Mouse (Mus musculus): ENCODE measurements at regions not wholly inside any gene's neighbourhood (a gene's known extent, or its start where the extent isn't known, plus 50 kb on each side); places are given as distances from the start of the nearest gene placed in this dataset.

GRCm38 (mm10) chr6:141183782-141184181, 65.3 kb upstream of the Pde3a start:
- Histone ChIP-seq H3K79me3 (ENCODE audit: low read depth) (no peaks in the 10 kb centered on the region), H3K36me3 (ENCODE audit: control insufficient read depth, insufficient read depth) (no peaks in the 10 kb centered on the region), H3ac (ENCODE audit: control insufficient read depth, insufficient read length, low read depth) (no peak overlapping the region), H3K79me2 (ENCODE audit: control insufficient read depth, insufficient read depth) (no peaks in the 10 kb centered on the region), H3K4me3 (ENCODE audit: insufficient read depth, poor library complexity, severe bottlenecking) (no peak overlapping the region), H3K27me3 (ENCODE audit: control insufficient read depth, insufficient read depth, insufficient read length) (no peaks in the 10 kb centered on the region)
- TF ChIP-seq CEBPB (IDR thresholded peaks at IDR 0.05; ENCODE audit: low read depth) (no peak), MAX (IDR thresholded peaks at IDR 0.05) (no peak), MYOG (IDR thresholded peaks at IDR 0.05; ENCODE audit: control insufficient read depth, extremely low read depth, insufficient read length) (no peak), CTCF (IDR thresholded peaks at IDR 0.05; ENCODE audit: control insufficient read depth, insufficient read depth, insufficient read length) (no peak), USF1 (IDR thresholded peaks at IDR 0.05; ENCODE audit: low read depth) (no peak), FOSL1 (IDR thresholded peaks at IDR 0.05; ENCODE audit: insufficient read depth, low read length, poor library complexity, severe bottlenecking) (no peak), MYOD1 (IDR thresholded peaks at IDR 0.05; ENCODE audit: control insufficient read depth, insufficient read length, low read depth) (no peak)

DNA sequence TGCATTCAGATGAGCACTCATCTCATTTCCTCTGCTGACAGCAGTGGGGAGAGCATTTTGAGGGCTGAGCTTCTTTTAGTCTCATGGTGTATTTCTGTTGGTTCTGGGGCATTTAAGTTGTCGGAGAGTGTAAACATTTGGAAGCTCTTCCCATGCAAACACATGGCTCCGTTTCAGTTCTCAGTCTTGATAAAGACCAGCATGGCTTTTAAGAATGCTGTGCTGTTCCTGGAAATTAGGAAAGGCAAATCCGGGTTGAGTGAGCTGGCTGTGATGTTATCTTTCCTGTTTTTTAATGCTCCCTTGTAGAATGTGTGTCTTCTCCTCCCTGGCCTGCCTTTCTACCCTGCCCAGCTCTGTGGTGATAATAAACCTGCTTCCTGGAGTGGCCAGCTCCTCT, 61.0 kb upstream of the Pde3a start:
- Histone ChIP-seq H3ac (ENCODE audit: control insufficient read depth, insufficient read length, low read depth) (no peak overlapping the region), H3K4me3 (ENCODE audit: insufficient read depth, poor library complexity, severe bottlenecking) (no peak overlapping the region), H3K27me3 (ENCODE audit: control insufficient read depth, insufficient read depth, insufficient read length) (no peaks in the 10 kb centered on the region), H3K79me3 (ENCODE audit: low read depth) (no peaks in the 10 kb centered on the region), H3K79me2 (ENCODE audit: control insufficient read depth, insufficient read depth) (no peaks in the 10 kb centered on the region), H3K36me3 (ENCODE audit: control insufficient read depth, insufficient read depth) (no peaks in the 10 kb centered on the region)
- TF ChIP-seq CEBPB (IDR thresholded peaks at IDR 0.05; ENCODE audit: low read depth) (no peak), CTCF (IDR thresholded peaks at IDR 0.05; ENCODE audit: control insufficient read depth, insufficient read depth, insufficient read length) (no peak)

DNA sequence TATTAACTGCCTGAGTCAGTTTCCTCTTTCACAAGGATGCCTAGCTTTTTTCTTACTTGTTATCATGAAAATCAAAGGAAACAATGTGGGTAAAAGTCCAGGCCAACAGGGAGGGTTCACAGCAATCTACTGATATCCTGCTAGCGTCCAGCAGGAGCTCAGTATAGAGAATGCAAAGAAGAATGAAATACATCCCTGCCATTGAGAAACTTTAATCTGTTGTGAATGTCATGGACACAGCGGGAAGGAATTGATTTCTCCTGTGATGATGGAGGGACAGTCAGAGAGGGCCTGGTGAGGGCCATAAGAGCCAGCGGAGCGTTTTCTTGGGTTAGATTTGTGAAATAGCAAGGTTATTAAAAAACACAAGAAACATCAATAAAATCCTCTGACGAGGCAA, 60.0 kb upstream of the Pde3a start:
- Histone ChIP-seq H3K36me3 (ENCODE audit: control insufficient read depth, insufficient read depth) (no peaks in the 10 kb centered on the region), H3ac (ENCODE audit: control insufficient read depth, insufficient read length, low read depth) (no peak overlapping the region), H3K27me3 (ENCODE audit: control insufficient read depth, insufficient read depth, insufficient read length) (no peaks in the 10 kb centered on the region), H3K4me3 (ENCODE audit: insufficient read depth, poor library complexity, severe bottlenecking) (no peak overlapping the region), H3K79me2 (ENCODE audit: control insufficient read depth, insufficient read depth) (no peaks in the 10 kb centered on the region), H3K79me3 (ENCODE audit: low read depth) (no peaks in the 10 kb centered on the region)
- no peak for TF ChIP-seq CTCF (IDR thresholded peaks at IDR 0.05; ENCODE audit: control insufficient read depth, insufficient read depth, insufficient read length)
- no peak for TF ChIP-seq MAX (IDR thresholded peaks at IDR 0.05)
- TF ChIP-seq MYOD1 (IDR thresholded peaks at IDR 0.05; ENCODE audit: control insufficient read depth, insufficient read length, low read depth): no peak
- TF ChIP-seq MYOG (IDR thresholded peaks at IDR 0.05; ENCODE audit: control insufficient read depth, extremely low read depth, insufficient read length): no peak
- TF ChIP-seq USF1 (IDR thresholded peaks at IDR 0.05; ENCODE audit: low read depth): no peak
- no peak for TF ChIP-seq FOSL1 (IDR thresholded peaks at IDR 0.05; ENCODE audit: insufficient read depth, low read length, poor library complexity, severe bottlenecking)
- TF ChIP-seq CEBPB (IDR thresholded peaks at IDR 0.05; ENCODE audit: low read depth): no peak

DNA sequence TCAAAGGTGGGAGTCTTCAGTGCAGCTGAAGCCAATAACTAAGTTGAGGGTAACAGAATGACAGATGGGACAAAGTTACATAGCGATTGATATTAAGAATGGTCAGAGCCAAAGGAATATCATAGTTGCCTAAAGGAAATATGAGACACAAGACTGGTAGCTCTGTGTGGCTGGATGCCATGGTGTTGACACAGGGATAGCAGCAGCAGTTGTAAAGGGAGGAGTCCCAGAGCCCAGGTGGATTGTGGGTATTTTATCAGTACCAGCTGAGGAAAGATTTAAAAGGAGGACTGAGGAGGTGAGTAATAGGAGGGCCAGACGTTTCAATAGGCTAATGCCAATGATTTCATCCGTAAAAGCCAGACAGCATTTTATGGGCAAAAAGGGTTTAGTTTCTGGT, 59.4 kb upstream of the Pde3a start:
- H3ac ChIP-seq (ENCODE audit: control insufficient read depth, insufficient read length, low read depth): no peak overlapping the region
- TF ChIP-seq MYOG (IDR thresholded peaks at IDR 0.05; ENCODE audit: control insufficient read depth, extremely low read depth, insufficient read length): no peak
- TF ChIP-seq CEBPB (IDR thresholded peaks at IDR 0.05; ENCODE audit: low read depth): no peak
- TF ChIP-seq FOSL1 (IDR thresholded peaks at IDR 0.05; ENCODE audit: insufficient read depth, low read length, poor library complexity, severe bottlenecking): no peak
- no peak for TF ChIP-seq CTCF (IDR thresholded peaks at IDR 0.05; ENCODE audit: control insufficient read depth, insufficient read depth, insufficient read length)
- no peak for TF ChIP-seq MAX (IDR thresholded peaks at IDR 0.05)
- no peak for TF ChIP-seq USF1 (IDR thresholded peaks at IDR 0.05; ENCODE audit: low read depth)
- no peak for TF ChIP-seq MYOD1 (IDR thresholded peaks at IDR 0.05; ENCODE audit: control insufficient read depth, insufficient read length, low read depth)
- H3K36me3 ChIP-seq (ENCODE audit: control insufficient read depth, insufficient read depth): no peaks in the 10 kb centered on the region
- no peaks in the 10 kb centered on the region for H3K27me3 ChIP-seq (ENCODE audit: control insufficient read depth, insufficient read depth, insufficient read length)
- H3K79me2 ChIP-seq (ENCODE audit: control insufficient read depth, insufficient read depth): no peaks in the 10 kb centered on the region
- H3K4me3 ChIP-seq (ENCODE audit: insufficient read depth, poor library complexity, severe bottlenecking): no peak overlapping the region
- no peaks in the 10 kb centered on the region for H3K79me3 ChIP-seq (ENCODE audit: low read depth)

DNA sequence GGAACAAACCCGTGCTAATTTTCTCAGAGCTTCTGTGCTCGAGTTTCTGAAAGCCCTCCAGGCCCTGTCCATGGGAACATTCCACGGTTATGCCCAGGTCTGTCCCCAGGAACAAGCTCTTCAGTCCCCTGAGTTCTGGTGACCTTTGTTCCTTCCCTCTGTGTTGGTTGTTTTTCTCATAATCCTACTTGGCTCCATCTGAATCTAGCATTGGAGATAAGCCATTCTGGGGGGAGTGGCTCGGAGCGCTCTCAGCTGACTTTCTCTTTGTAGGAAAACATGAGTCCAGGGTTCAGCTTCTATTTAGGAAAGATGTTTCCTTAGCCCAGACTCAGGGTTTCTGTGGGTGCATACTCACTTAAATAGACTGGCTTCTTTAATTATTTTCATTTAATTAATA, 58.7 kb upstream of the Pde3a start:
- TF ChIP-seq MYOD1 (IDR thresholded peaks at IDR 0.05; ENCODE audit: control insufficient read depth, insufficient read length, low read depth) (no peak), FOSL1 (IDR thresholded peaks at IDR 0.05; ENCODE audit: insufficient read depth, low read length, poor library complexity, severe bottlenecking) (no peak), MYOG (IDR thresholded peaks at IDR 0.05; ENCODE audit: control insufficient read depth, extremely low read depth, insufficient read length) (no peak), CEBPB (IDR thresholded peaks at IDR 0.05; ENCODE audit: low read depth) (no peak), CTCF (IDR thresholded peaks at IDR 0.05; ENCODE audit: control insufficient read depth, insufficient read depth, insufficient read length) (no peak), USF1 (IDR thresholded peaks at IDR 0.05; ENCODE audit: low read depth) (no peak), MAX (IDR thresholded peaks at IDR 0.05) (no peak)
- H3K79me3 ChIP-seq (ENCODE audit: low read depth): no peaks in the 10 kb centered on the region
- no peaks in the 10 kb centered on the region for H3K27me3 ChIP-seq (ENCODE audit: control insufficient read depth, insufficient read depth, insufficient read length)

DNA sequence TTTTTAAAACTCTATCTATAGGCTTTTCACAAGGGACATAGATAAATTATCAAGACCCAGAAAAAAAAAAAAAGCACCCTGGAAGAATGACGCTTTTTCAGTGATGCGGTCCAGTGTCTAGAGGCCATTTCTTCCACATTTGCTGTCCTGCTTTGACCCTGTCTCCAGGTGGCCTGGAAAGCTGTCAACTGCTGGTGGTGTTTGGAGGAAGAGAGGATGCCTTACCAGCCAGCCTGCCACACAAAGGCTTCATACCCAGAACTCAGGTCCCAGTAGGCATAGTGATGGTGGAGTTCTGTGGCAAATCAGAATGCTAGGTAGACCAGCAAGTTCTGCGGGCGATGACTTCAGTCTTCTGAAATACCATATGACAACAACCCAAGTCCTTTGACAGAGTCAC, 51.6 kb upstream of the Pde3a start:
- no peak overlapping the region for H3ac ChIP-seq (ENCODE audit: control insufficient read depth, insufficient read length, low read depth)
- H3K79me2 ChIP-seq (ENCODE audit: control insufficient read depth, insufficient read depth): no peaks in the 10 kb centered on the region
- no peaks in the 10 kb centered on the region for H3K79me3 ChIP-seq (ENCODE audit: low read depth)
- H3K4me3 ChIP-seq (ENCODE audit: insufficient read depth, poor library complexity, severe bottlenecking): no peak overlapping the region
- H3K27me3 ChIP-seq (ENCODE audit: control insufficient read depth, insufficient read depth, insufficient read length): no peaks in the 10 kb centered on the region
- no peaks in the 10 kb centered on the region for H3K36me3 ChIP-seq (ENCODE audit: control insufficient read depth, insufficient read depth)
- TF ChIP-seq FOSL1 (IDR thresholded peaks at IDR 0.05; ENCODE audit: insufficient read depth, low read length, poor library complexity, severe bottlenecking) (no peak), MAX (IDR thresholded peaks at IDR 0.05) (no peak), USF1 (IDR thresholded peaks at IDR 0.05; ENCODE audit: low read depth) (no peak), MYOG (IDR thresholded peaks at IDR 0.05; ENCODE audit: control insufficient read depth, extremely low read depth, insufficient read length) (no peak), MYOD1 (IDR thresholded peaks at IDR 0.05; ENCODE audit: control insufficient read depth, insufficient read length, low read depth) (no peak), CTCF (IDR thresholded peaks at IDR 0.05; ENCODE audit: control insufficient read depth, insufficient read depth, insufficient read length) (no peak), CEBPB (IDR thresholded peaks at IDR 0.05; ENCODE audit: low read depth) (no peak)

More for the DNA sequence above, 58.7 kb upstream of the Pde3a start:
- Histone ChIP-seq H3K4me3 (ENCODE audit: insufficient read depth, poor library complexity, severe bottlenecking) (no peak overlapping the region), H3K36me3 (ENCODE audit: control insufficient read depth, insufficient read depth) (no peaks in the 10 kb centered on the region), H3ac (ENCODE audit: control insufficient read depth, insufficient read length, low read depth) (no peak overlapping the region), H3K79me2 (ENCODE audit: control insufficient read depth, insufficient read depth) (no peaks in the 10 kb centered on the region)

Data from C2C12 (cell line).